Mouse (Mus musculus): Measurements from ENCODE around the gene Lsm4. TPM values are rescaled to one million over a fixed set of nuclear protein-coding genes. Genes with fewer than 3 reads are reported as not detected.
A peak's percentile ranks its signal among the peaks of the same experiment; 100 is the strongest.

The Lsm4 gene
- polyA plus RNA-seq, 1 experiment from 2014 or later: 258 TPM

- peak overlapping the region; percentile 53 for H3K27ac ChIP-seq (ENCODE audit: low read length)
- H3K4me2 ChIP-seq (ENCODE audit: low read depth, low read length): no peak overlapping the region
- H3K27me3 ChIP-seq (ENCODE audit: control insufficient read depth, insufficient read depth, low read length): no peaks in the 10 kb centered on the region
- peak overlapping the region; percentile 43 for H3K9ac ChIP-seq (ENCODE audit: low read length)
- H3K4me1 ChIP-seq (ENCODE audit: control insufficient read depth, insufficient read depth, low read length): peaks cover 37% of the 10 kb centered on the region
- 24% methylated on average over 6 of the region's 6 CpGs for WGBS
- no peaks in the 10 kb centered on the region for H3K9me3 ChIP-seq (replicated peaks; ENCODE audit: control insufficient read depth, low read length)
- no peak overlapping the region for H3K4me3 ChIP-seq (ENCODE audit: low read length)
- ATAC-seq (replicated peaks; ENCODE audit: extremely low read depth, insufficient read depth, low FRiP score): peak; percentile 21; the same call in 1 of the 2 replicates
- H3K36me3 ChIP-seq (ENCODE audit: control insufficient read depth, insufficient read depth): no peaks in the 10 kb centered on the region
These were observed 39.0 kb upstream of the Lsm4 start for GRCm38 (mm10) chr8:70634066-70634465.

- WGBS: 74% methylated on average over 6 of the region's 6 CpGs
- no peak overlapping the region for H3K27ac ChIP-seq (ENCODE audit: low read length)
- H3K4me3 ChIP-seq (ENCODE audit: low read length): no peak overlapping the region
- no peaks in the 10 kb centered on the region for H3K27me3 ChIP-seq (ENCODE audit: control insufficient read depth, insufficient read depth, low read length)
- peaks cover 35% of the 10 kb centered on the region for H3K4me1 ChIP-seq (ENCODE audit: control insufficient read depth, insufficient read depth, low read length)
- H3K4me2 ChIP-seq (ENCODE audit: low read depth, low read length): no peak overlapping the region
- no peaks in the 10 kb centered on the region for H3K36me3 ChIP-seq (ENCODE audit: control insufficient read depth, insufficient read depth)
- H3K9me3 ChIP-seq (replicated peaks; ENCODE audit: control insufficient read depth, low read length): no peaks in the 10 kb centered on the region
- no peak overlapping the region for H3K9ac ChIP-seq (ENCODE audit: low read length)
- ATAC-seq (replicated peaks; ENCODE audit: extremely low read depth, insufficient read depth, low FRiP score): no peak
These were observed 37.5 kb upstream of the Lsm4 start for GRCm38 (mm10) chr8:70635527-70635926.

GRCm38 (mm10) chr8:70636838-70637237 lies 36.2 kb upstream of the Lsm4 start:
- Histone ChIP-seq H3K9me3 (replicated peaks; ENCODE audit: control insufficient read depth, low read length) (no peaks in the 10 kb centered on the region), H3K9ac (ENCODE audit: low read length) (no peak overlapping the region), H3K36me3 (ENCODE audit: control insufficient read depth, insufficient read depth) (no peaks in the 10 kb centered on the region), H3K27me3 (ENCODE audit: control insufficient read depth, insufficient read depth, low read length) (no peaks in the 10 kb centered on the region), H3K4me1 (ENCODE audit: control insufficient read depth, insufficient read depth, low read length) (peaks cover 26% of the 10 kb centered on the region), H3K4me2 (ENCODE audit: low read depth, low read length) (no peak overlapping the region), H3K27ac (ENCODE audit: low read length) (no peak overlapping the region), H3K4me3 (ENCODE audit: low read length) (no peak overlapping the region)
- ATAC-seq (replicated peaks; ENCODE audit: extremely low read depth, insufficient read depth, low FRiP score): no peak
- 64% methylated on average over 8 of the region's 8 CpGs for WGBS

GRCm38 (mm10) chr8:70638752-70639151 lies 34.3 kb upstream of the Lsm4 start:
- Histone ChIP-seq H3K4me2 (ENCODE audit: low read depth, low read length) (no peak overlapping the region), H3K9ac (ENCODE audit: low read length) (0 out of 2 replicates have a peak overlapping the region, but pooled peaks have one; percentile 21), H3K9me3 (replicated peaks; ENCODE audit: control insufficient read depth, low read length) (no peaks in the 10 kb centered on the region), H3K27me3 (ENCODE audit: control insufficient read depth, insufficient read depth, low read length) (no peaks in the 10 kb centered on the region), H3K4me3 (ENCODE audit: low read length) (no peak overlapping the region), H3K4me1 (ENCODE audit: control insufficient read depth, insufficient read depth, low read length) (peaks cover 22% of the 10 kb centered on the region), H3K27ac (ENCODE audit: low read length) (peak overlapping the region; percentile 25), H3K36me3 (ENCODE audit: control insufficient read depth, insufficient read depth) (no peaks in the 10 kb centered on the region)
- ATAC-seq (replicated peaks; ENCODE audit: extremely low read depth, insufficient read depth, low FRiP score): no peak
- 51% methylated on average over 9 of the region's 9 CpGs for WGBS

- Histone ChIP-seq H3K4me3 (ENCODE audit: low read length) (no peak overlapping the region), H3K9ac (ENCODE audit: low read length) (no peak overlapping the region), H3K27ac (ENCODE audit: low read length) (no peak overlapping the region), H3K27me3 (ENCODE audit: control insufficient read depth, insufficient read depth, low read length) (no peaks in the 10 kb centered on the region), H3K36me3 (ENCODE audit: control insufficient read depth, insufficient read depth) (no peaks in the 10 kb centered on the region), H3K4me1 (ENCODE audit: control insufficient read depth, insufficient read depth, low read length) (peaks cover 33% of the 10 kb centered on the region), H3K9me3 (replicated peaks; ENCODE audit: control insufficient read depth, low read length) (no peaks in the 10 kb centered on the region), H3K4me2 (ENCODE audit: low read depth, low read length) (no peak overlapping the region)
- ATAC-seq (replicated peaks; ENCODE audit: extremely low read depth, insufficient read depth, low FRiP score): no peak
- 66% methylated on average over 3 of the region's 3 CpGs for WGBS
These were observed 30.0 kb upstream of the Lsm4 start for GRCm38 (mm10) chr8:70643019-70643418.

- Histone ChIP-seq H3K9me3 (replicated peaks; ENCODE audit: control insufficient read depth, low read length) (no peaks in the 10 kb centered on the region), H3K9ac (ENCODE audit: low read length) (no peak overlapping the region), H3K4me1 (ENCODE audit: control insufficient read depth, insufficient read depth, low read length) (peaks cover 35% of the 10 kb centered on the region), H3K4me2 (ENCODE audit: low read depth, low read length) (no peak overlapping the region), H3K27me3 (ENCODE audit: control insufficient read depth, insufficient read depth, low read length) (no peaks in the 10 kb centered on the region), H3K27ac (ENCODE audit: low read length) (no peak overlapping the region), H3K36me3 (ENCODE audit: control insufficient read depth, insufficient read depth) (no peaks in the 10 kb centered on the region), H3K4me3 (ENCODE audit: low read length) (no peak overlapping the region)
- ATAC-seq (replicated peaks; ENCODE audit: extremely low read depth, insufficient read depth, low FRiP score): no peak
- WGBS: 72% methylated on average over 2 of the region's 2 CpGs
These were observed 29.0 kb upstream of the Lsm4 start for GRCm38 (mm10) chr8:70644065-70644464.

GRCm38 (mm10) chr8:70645501-70646224 lies 27.4 kb upstream of the Lsm4 start:
- Histone ChIP-seq H3K4me3 (ENCODE audit: low read length) (no peak overlapping the region), H3K27ac (ENCODE audit: low read length) (peak overlapping the region; percentile 32; the same call in 1 of the 2 replicates), H3K27me3 (ENCODE audit: control insufficient read depth, insufficient read depth, low read length) (no peaks in the 10 kb centered on the region), H3K9ac (ENCODE audit: low read length) (peak overlapping the region; percentile 21; the same call in 1 of the 2 replicates), H3K4me1 (ENCODE audit: control insufficient read depth, insufficient read depth, low read length) (peaks cover 47% of the 10 kb centered on the region), H3K4me2 (ENCODE audit: low read depth, low read length) (no peak overlapping the region), H3K9me3 (replicated peaks; ENCODE audit: control insufficient read depth, low read length) (no peaks in the 10 kb centered on the region), H3K36me3 (ENCODE audit: control insufficient read depth, insufficient read depth) (peaks cover 9% of the 10 kb centered on the region)
- WGBS: 51% methylated on average over 17 of the region's 17 CpGs
- ATAC-seq (replicated peaks; ENCODE audit: extremely low read depth, insufficient read depth, low FRiP score): no peak

- Histone ChIP-seq H3K27me3 (ENCODE audit: control insufficient read depth, insufficient read depth, low read length) (no peaks in the 10 kb centered on the region), H3K27ac (ENCODE audit: low read length) (no peak overlapping the region; the same call in 1 of the 2 replicates), H3K9ac (ENCODE audit: low read length) (0 out of 2 replicates have a peak overlapping the region, but pooled peaks have one; percentile 21), H3K4me2 (ENCODE audit: low read depth, low read length) (no peak overlapping the region), H3K4me3 (ENCODE audit: low read length) (no peak overlapping the region), H3K9me3 (replicated peaks; ENCODE audit: control insufficient read depth, low read length) (no peaks in the 10 kb centered on the region), H3K4me1 (ENCODE audit: control insufficient read depth, insufficient read depth, low read length) (peaks cover 47% of the 10 kb centered on the region), H3K36me3 (ENCODE audit: control insufficient read depth, insufficient read depth) (peaks cover 15% of the 10 kb centered on the region)
- ATAC-seq (replicated peaks; ENCODE audit: extremely low read depth, insufficient read depth, low FRiP score): no peak
- 75% methylated on average over 6 of the region's 6 CpGs for WGBS
These were observed 26.7 kb upstream of the Lsm4 start for GRCm38 (mm10) chr8:70646369-70646768.

GRCm38 (mm10) chr8:70646775-70647174 lies 26.3 kb upstream of the Lsm4 start:
- Histone ChIP-seq H3K36me3 (ENCODE audit: control insufficient read depth, insufficient read depth) (peaks cover 19% of the 10 kb centered on the region), H3K4me1 (ENCODE audit: control insufficient read depth, insufficient read depth, low read length) (peaks cover 47% of the 10 kb centered on the region), H3K4me3 (ENCODE audit: low read length) (no peak overlapping the region), H3K27ac (ENCODE audit: low read length) (peak overlapping the region; percentile 88), H3K9me3 (replicated peaks; ENCODE audit: control insufficient read depth, low read length) (no peaks in the 10 kb centered on the region), H3K27me3 (ENCODE audit: control insufficient read depth, insufficient read depth, low read length) (no peaks in the 10 kb centered on the region), H3K9ac (ENCODE audit: low read length) (0 out of 2 replicates have a peak overlapping the region, but pooled peaks have one; percentile 21), H3K4me2 (ENCODE audit: low read depth, low read length) (no peak overlapping the region)
- no peak for ATAC-seq (replicated peaks; ENCODE audit: extremely low read depth, insufficient read depth, low FRiP score)

Data from heart, embryonic 16.5 days (tissue).